Mouse (Mus musculus) stomach, embryonic 15.5 days (tissue): ENCODE measurements around the gene Clns1a. TPM values are rescaled to one million over a fixed set of nuclear protein-coding genes. Genes with fewer than 3 reads are reported as not detected.

Experiments used
- polyA plus RNA-seq: library from polyadenylated mRNA; unstranded; fragments of >200 nt; fragmentation: Nextera tagmentation; extraction: Ambion mirVana; gene quantifications from 2 replicates; pipeline ENCODE4 v1.2.1, GENCODE M21; 2015

Gene Clns1a
- polyA plus RNA-seq, 1 experiment from 2014 or later, result 152 TPM

Other genes starting within 250 kb of the Clns1a start
- gene Kctd14, start 245.3 kb upstream of the Clns1a start, polyA plus RNA-seq, result 21.1 and 22.3 TPM in 2 replicates
- gene Ints4, start 215.7 kb upstream of the Clns1a start, polyA plus RNA-seq, result 44.1 and 47.2 TPM in 2 replicates
- 51.9 and 55.5 TPM in 2 replicates for gene Aamdc, start 117.1 kb upstream of the Clns1a start, polyA plus RNA-seq
- gene Rsf1, start 116.7 kb upstream of the Clns1a start, polyA plus RNA-seq, result 19.5 and 22.9 TPM in 2 replicates
- gene Aqp11, start 41.7 kb downstream of the Clns1a start, polyA plus RNA-seq, result 19.0 and 21.2 TPM in 2 replicates
- 27.2 and 30.3 TPM in 2 replicates for gene Pak1, start 91.9 kb downstream of the Clns1a start, polyA plus RNA-seq
- not detected in 2 replicates for gene Gdpd4, start 223.3 kb downstream of the Clns1a start, polyA plus RNA-seq